Mouse (Mus musculus) embryonic facial prominence, embryonic 15.5 days (tissue): ENCODE measurements around the gene Psmd7. TPM values are rescaled to one million over a fixed set of nuclear protein-coding genes. Genes with fewer than 3 reads are reported as not detected.

Source experiments
- ATAC-seq: fragments of 200-750 bp; cut with Nextera tagmentation; 2 replicates; pipeline ENCODE4 v1.8.0; 2017; ENCODE audit warnings: low read depth, moderate TSS enrichment; ENCODE audit not compliant: insufficient number of reproducible peaks, low FRiP score, low TSS enrichment
- H3K27ac ChIP-seq: fragments of 300-500 bp; sonication (generic); replicated peaks from 2 replicates; pipeline ENCODE4 v1.5.1; 2015; ENCODE audit warnings: mild to moderate bottlenecking, inconsistent platforms
- H3K27me3 ChIP-seq: fragments of 300-500 bp; sonication (generic); 2 replicates; pipeline ENCODE4 v1.6.1; 2015; ENCODE audit warnings: inconsistent platforms
- H3K36me3 ChIP-seq: fragments of 300-500 bp; sonication (generic); 2 replicates; pipeline ENCODE4 v1.6.1; 2015; ENCODE audit warnings: mild to moderate bottlenecking, inconsistent platforms
- H3K4me1 ChIP-seq: fragments of 300-500 bp; sonication (generic); 2 replicates; pipeline ENCODE4 v1.6.1; 2015; ENCODE audit warnings: inconsistent platforms
- H3K4me2 ChIP-seq: fragments of 300-500 bp; sonication (generic); replicated peaks from 2 replicates; pipeline ENCODE4 v1.6.1; 2015; ENCODE audit warnings: mild to moderate bottlenecking, inconsistent platforms
- H3K4me3 ChIP-seq: fragments of 300-500 bp; sonication (generic); replicated peaks from 2 replicates; pipeline ENCODE4 v1.5.1; 2015; ENCODE audit warnings: mild to moderate bottlenecking, inconsistent platforms
- H3K9ac ChIP-seq: fragments of 300-500 bp; sonication (generic); 2 replicates; pipeline ENCODE4 v1.6.1; 2015; ENCODE audit warnings: inconsistent platforms
- H3K9me3 ChIP-seq: fragments of 300-500 bp; sonication (generic); replicated peaks from 2 replicates; pipeline ENCODE4 v1.6.1; 2016; ENCODE audit warnings: inconsistent platforms
- WGBS: fragments of 180-500 bp; shearing (Covaris S2); methylation state at CpG from one replicate; pipeline ENCODE4 v1.1.7; 2015; 5-methylcytosine and 5-hydroxymethylcytosine counted together
- polyA plus RNA-seq: library from polyadenylated mRNA; unstranded; fragments of >200 nt; fragmentation: Nextera tagmentation; extraction: Ambion mirVana; gene quantifications from 2 replicates; pipeline ENCODE4 v1.2.1, GENCODE M21; 2015

The Psmd7 gene
- polyA plus RNA-seq, 1 experiment from 2014 or later, result 266 TPM

GRCm38 (mm10) chr8:107577640-107578039 is 10.6 kb downstream of the Psmd7 start:
- Histone ChIP-seq H3K4me2 (no peak overlapping the region), H3K4me3 (no peak overlapping the region), H3K9ac (no peak overlapping the region), H3K9me3 (no peaks in the 10 kb centered on the region), H3K36me3 (peaks cover 48% of the 10 kb centered on the region), H3K27me3 (no peaks in the 10 kb centered on the region), H3K4me1 (peaks cover 4% of the 10 kb centered on the region; the same call in 1 of the 2 replicates), H3K27ac (no peak overlapping the region)
- ATAC-seq, result no peak
- 90% methylated on average over 4 of the region's 4 CpGs for WGBS

DNA sequence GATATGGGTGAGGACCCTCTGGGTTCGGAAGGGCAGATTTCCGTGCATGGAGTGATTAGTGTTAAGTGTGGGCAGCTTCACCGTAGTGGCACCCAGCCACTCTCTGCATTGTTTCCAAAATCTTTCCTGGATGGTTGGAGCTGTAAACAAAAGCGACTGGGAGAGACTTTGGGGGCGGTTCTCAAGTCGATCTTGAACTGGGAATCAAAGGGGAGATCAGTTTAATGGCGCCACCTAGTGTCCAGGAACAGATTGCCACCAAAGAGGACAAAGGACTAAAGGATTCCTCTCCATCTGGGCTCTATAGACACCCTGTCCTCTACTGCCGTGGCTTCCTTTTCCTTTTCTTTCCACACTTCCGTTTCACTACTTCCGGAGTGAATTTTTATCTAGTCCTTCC is 11.6 kb downstream of the Psmd7 start:
- Histone ChIP-seq H3K4me1 (peaks cover 4% of the 10 kb centered on the region; the same call in 1 of the 2 replicates), H3K4me2 (peak overlapping the region; percentile 46), H3K9ac (no peak overlapping the region), H3K36me3 (peaks cover 38% of the 10 kb centered on the region), H3K4me3 (peak overlapping the region; percentile 24; the same call in 1 of the 2 replicates), H3K9me3 (no peaks in the 10 kb centered on the region), H3K27ac (peak overlapping the region; percentile 8; the same call in 1 of the 2 replicates), H3K27me3 (no peaks in the 10 kb centered on the region)
- peak; percentile 68; the same call in 1 of the 2 replicates for ATAC-seq
- 7% methylated on average over 10 of the region's 10 CpGs for WGBS

- H3K9me3 ChIP-seq, result no peaks in the 10 kb centered on the region
These were observed 13.5 kb downstream of the Psmd7 start for GRCm38 (mm10) chr8:107574771-107575170.

GRCm38 (mm10) chr8:107572497-107572896 is 15.8 kb downstream of the Psmd7 start:
- WGBS, result 48% methylated on average over 4 of the region's 4 CpGs
- no peak for ATAC-seq
- no peaks in the 10 kb centered on the region for H3K36me3 ChIP-seq

More at GRCm38 (mm10) chr8:107574771-107575170, 13.5 kb downstream of the Psmd7 start:
- ATAC-seq, result no peak
- Histone ChIP-seq H3K4me2 (no peak overlapping the region), H3K36me3 (peaks cover 19% of the 10 kb centered on the region), H3K27me3 (no peaks in the 10 kb centered on the region), H3K27ac (no peak overlapping the region), H3K9ac (no peak overlapping the region), H3K4me1 (peaks cover 4% of the 10 kb centered on the region; the same call in 1 of the 2 replicates), H3K4me3 (no peak overlapping the region)
- WGBS, result 88% methylated on average over 3 of the region's 3 CpGs

GRCm38 (mm10) chr8:107571486-107572135 is 16.7 kb downstream of the Psmd7 start:
- no peak overlapping the region for H3K4me3 ChIP-seq
- H3K27me3 ChIP-seq, result no peaks in the 10 kb centered on the region
- H3K4me1 ChIP-seq, result peaks cover 4% of the 10 kb centered on the region; the same call in 1 of the 2 replicates
- 80% methylated on average over 7 of the region's 7 CpGs for WGBS
- H3K36me3 ChIP-seq, result no peaks in the 10 kb centered on the region
- no peak overlapping the region for H3K27ac ChIP-seq
- no peak overlapping the region for H3K9ac ChIP-seq
- ATAC-seq, result no peak
- H3K4me2 ChIP-seq, result no peak overlapping the region
- no peaks in the 10 kb centered on the region for H3K9me3 ChIP-seq

More at GRCm38 (mm10) chr8:107572497-107572896, 15.8 kb downstream of the Psmd7 start:
- Histone ChIP-seq H3K4me1 (peaks cover 4% of the 10 kb centered on the region; the same call in 1 of the 2 replicates), H3K9ac (no peak overlapping the region), H3K27ac (no peak overlapping the region), H3K4me2 (no peak overlapping the region), H3K9me3 (no peaks in the 10 kb centered on the region), H3K4me3 (no peak overlapping the region), H3K27me3 (no peaks in the 10 kb centered on the region)

- 65% methylated on average over 2 of the region's 2 CpGs for WGBS
- Histone ChIP-seq H3K36me3 (no peaks in the 10 kb centered on the region), H3K9me3 (no peaks in the 10 kb centered on the region), H3K4me2 (no peak overlapping the region), H3K9ac (no peak overlapping the region), H3K27ac (no peak overlapping the region), H3K27me3 (no peaks in the 10 kb centered on the region), H3K4me1 (no peaks in the 10 kb centered on the region), H3K4me3 (no peak overlapping the region)
- no peak for ATAC-seq
These were observed 17.2 kb downstream of the Psmd7 start for GRCm38 (mm10) chr8:107571046-107571445.

- H3K4me1 ChIP-seq, result peaks cover 7% of the 10 kb centered on the region
- H3K9ac ChIP-seq, result no peak overlapping the region
- H3K9me3 ChIP-seq, result no peaks in the 10 kb centered on the region
- no peak overlapping the region for H3K27ac ChIP-seq
- H3K4me3 ChIP-seq, result no peak overlapping the region
- H3K4me2 ChIP-seq, result no peak overlapping the region
- WGBS, result 71% methylated on average over 9 of the region's 9 CpGs
- peaks cover 7% of the 10 kb centered on the region; the same call in 1 of the 2 replicates for H3K36me3 ChIP-seq
- ATAC-seq, result no peak
- no peaks in the 10 kb centered on the region for H3K27me3 ChIP-seq
These were observed 26.1 kb downstream of the Psmd7 start for GRCm38 (mm10) chr8:107562164-107562563.

DNA sequence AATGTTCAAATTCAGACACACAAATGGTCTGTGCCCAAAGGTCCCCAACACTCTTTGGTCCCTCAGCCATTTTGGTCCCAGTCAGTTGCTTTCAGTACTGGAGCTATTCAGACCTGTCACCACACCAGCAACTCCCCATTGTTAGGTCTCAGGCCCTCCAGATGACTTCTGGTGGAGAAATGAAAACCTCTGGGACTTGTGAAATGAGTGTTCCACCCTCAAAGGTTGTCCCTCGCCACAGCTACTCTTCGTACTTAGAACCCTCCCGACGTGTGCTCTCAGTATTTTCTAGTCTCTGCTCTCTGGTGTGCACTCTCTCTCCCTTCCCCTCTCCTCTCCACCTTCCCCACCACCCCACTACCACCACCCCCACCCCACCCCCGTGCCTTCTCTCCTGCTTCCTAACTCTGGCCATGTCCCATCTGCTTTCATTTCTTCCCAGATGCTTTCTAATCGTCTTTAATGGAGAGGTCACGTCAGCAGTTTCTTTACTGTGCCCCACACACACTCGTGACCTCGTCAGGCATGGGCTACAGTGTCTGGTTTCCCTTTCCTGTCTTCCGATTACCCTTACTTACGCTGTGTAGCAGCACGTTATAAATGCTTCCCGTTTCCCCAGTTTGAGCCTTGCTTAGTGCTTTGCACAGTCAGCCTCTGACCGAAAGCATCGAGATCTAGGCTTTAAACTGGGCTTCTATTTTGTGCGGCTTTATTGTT is 27.3 kb downstream of the Psmd7 start:
- H3K4me1 ChIP-seq, result peaks cover 7% of the 10 kb centered on the region
- 31% methylated on average over 16 of the region's 16 CpGs for WGBS
- H3K9me3 ChIP-seq, result no peaks in the 10 kb centered on the region
- peak overlapping the region; percentile 1; the same call in 1 of the 2 replicates for H3K4me3 ChIP-seq
- no peaks in the 10 kb centered on the region for H3K27me3 ChIP-seq
- H3K27ac ChIP-seq, result no peak overlapping the region
- H3K9ac ChIP-seq, result no peak overlapping the region
- H3K36me3 ChIP-seq, result peaks cover 18% of the 10 kb centered on the region
- H3K4me2 ChIP-seq, result peak overlapping the region; percentile 24; the same call in 1 of the 2 replicates
- ATAC-seq, result no peak

DNA sequence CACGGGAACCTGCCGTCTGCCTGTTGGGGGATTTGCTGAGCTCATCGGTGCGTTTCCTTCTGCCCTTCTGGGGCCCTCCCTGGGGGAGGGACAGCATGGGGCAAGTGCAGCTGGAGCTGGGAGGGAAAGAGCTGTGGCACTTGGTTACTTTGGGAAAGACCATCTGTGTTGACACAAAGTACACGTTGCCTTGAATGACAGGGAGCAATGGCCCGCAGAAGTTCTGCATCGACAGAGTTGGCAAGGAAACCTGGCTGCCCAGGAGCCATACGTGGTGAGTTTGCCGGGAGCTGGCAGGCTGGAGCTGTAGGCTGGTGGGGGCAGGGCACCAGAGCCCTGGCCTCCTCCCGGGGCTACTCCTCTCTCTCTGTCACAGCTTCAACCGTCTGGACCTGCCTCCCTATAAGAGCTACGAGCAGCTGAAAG is 31.7 kb downstream of the Psmd7 start:
- H3K4me1 ChIP-seq, result peaks cover 1% of the 10 kb centered on the region
- WGBS, result 54% methylated on average over 12 of the region's 12 CpGs
- no peak overlapping the region for H3K9ac ChIP-seq
- H3K27me3 ChIP-seq, result no peaks in the 10 kb centered on the region
- H3K9me3 ChIP-seq, result no peaks in the 10 kb centered on the region
- no peak overlapping the region for H3K4me3 ChIP-seq
- no peak for ATAC-seq
- H3K36me3 ChIP-seq, result peaks cover 40% of the 10 kb centered on the region
- H3K4me2 ChIP-seq, result no peak overlapping the region
- H3K27ac ChIP-seq, result peak overlapping the region; percentile 34; the same call in 1 of the 2 replicates

- H3K4me1 ChIP-seq, result no peaks in the 10 kb centered on the region; the same call in 1 of the 2 replicates
- H3K4me2 ChIP-seq, result no peak overlapping the region
- no peaks in the 10 kb centered on the region for H3K27me3 ChIP-seq
- H3K27ac ChIP-seq, result no peak overlapping the region
- H3K9me3 ChIP-seq, result no peaks in the 10 kb centered on the region
- ATAC-seq, result no peak
- H3K9ac ChIP-seq, result no peak overlapping the region
- 82% methylated on average over 10 of the region's 10 CpGs for WGBS
- H3K36me3 ChIP-seq, result peaks cover 49% of the 10 kb centered on the region
- no peak overlapping the region for H3K4me3 ChIP-seq
These were observed 33.0 kb downstream of the Psmd7 start for GRCm38 (mm10) chr8:107555231-107555630.

GRCm38 (mm10) chr8:107552234-107552633 is 36.0 kb downstream of the Psmd7 start:
- peaks cover 45% of the 10 kb centered on the region for H3K36me3 ChIP-seq
- 60% methylated on average over 6 of the region's 6 CpGs for WGBS
- no peak overlapping the region for H3K9ac ChIP-seq
- H3K27ac ChIP-seq, result 0 out of 2 replicates have a peak overlapping the region, but pooled peaks have one; percentile 18
- H3K4me2 ChIP-seq, result no peak overlapping the region
- no peaks in the 10 kb centered on the region for H3K27me3 ChIP-seq
- H3K4me3 ChIP-seq, result no peak overlapping the region
- H3K9me3 ChIP-seq, result no peaks in the 10 kb centered on the region
- ATAC-seq, result no peak
- H3K4me1 ChIP-seq, result peaks cover 10% of the 10 kb centered on the region
